Mouse (Mus musculus) limb, embryonic 10.5 days (tissue): ENCODE results near the gene Zfp804a. TPM values are rescaled to one million over a fixed set of nuclear protein-coding genes. Genes with fewer than 3 reads are reported as not detected.
A peak's percentile ranks its signal among the peaks of the same experiment; 100 is the strongest.

ENCODE experiments used
- DNase-seq: peaks from one replicate; pipeline ENCODE4 v3.0.0-alpha.2; 2017; ENCODE audit warnings: low spot score
- H3K27ac ChIP-seq: fragments of 300-500 bp; sonication (generic); 2 replicates; pipeline ENCODE4 v1.5.1; 2016; ENCODE audit warnings: mild to moderate bottlenecking
- H3K27me3 ChIP-seq: fragments of 300-500 bp; sonication (generic); 2 replicates; pipeline ENCODE4 v1.6.1; 2016; ENCODE audit warnings: low read depth, mild to moderate bottlenecking; ENCODE audit not compliant: poor library complexity, severe bottlenecking
- H3K36me3 ChIP-seq: fragments of 300-500 bp; sonication (generic); 2 replicates; pipeline ENCODE4 v1.6.1; 2016; ENCODE audit warnings: mild to moderate bottlenecking, moderate library complexity
- H3K4me1 ChIP-seq: fragments of 300-500 bp; sonication (generic); 2 replicates; pipeline ENCODE4 v1.6.1; 2016
- H3K4me3 ChIP-seq: fragments of 300-500 bp; sonication (generic); 2 replicates; pipeline ENCODE4 v1.5.1; 2016; ENCODE audit warnings: mild to moderate bottlenecking, moderate library complexity
- H3K9me3 ChIP-seq: fragments of 300-500 bp; sonication (generic); replicated peaks from 2 replicates; pipeline ENCODE4 v1.6.1; 2016; ENCODE audit warnings: mild to moderate bottlenecking
- WGBS: fragments of 180-500 bp; shearing (Covaris S2); methylation state at CpG from one replicate; pipeline ENCODE4 v1.1.7; 2016; 5-methylcytosine and 5-hydroxymethylcytosine counted together
- polyA plus RNA-seq: library from polyadenylated mRNA; unstranded; fragments of >200 nt; fragmentation: Nextera tagmentation; extraction: Ambion mirVana; gene quantifications from 2 replicates; pipeline ENCODE4 v1.2.1, GENCODE M21; 2016

The Zfp804a gene
- polyA plus RNA-seq, result 0.26 and 0.90 TPM in 2 replicates

GRCm38 (mm10) chr2:82053185-82053891 lies at the start of gene Zfp804a:
Zfp804a (plus strand) TSS chr2:82053222.
- no peaks in the 10 kb centered on the region for H3K9me3 ChIP-seq
- H3K27me3 ChIP-seq, result peaks cover 51% of the 10 kb centered on the region
- H3K4me3 ChIP-seq, result peak within 1 kb of the TSS; percentile 72
- DNase-seq, result peak; percentile 46
- no peaks in the 10 kb centered on the region for H3K36me3 ChIP-seq
- under 1% methylated on average over 62 of the region's 82 CpGs for WGBS
- H3K27ac ChIP-seq, result peak within 1 kb of the TSS; percentile 75
- peaks cover 14% of the 10 kb centered on the region for H3K4me1 ChIP-seq

GRCm38 (mm10) chr2:82051635-82052034 lies 1.4 kb upstream of the Zfp804a start:
- Histone ChIP-seq H3K4me3 (no peak overlapping the region), H3K27ac (no peak overlapping the region), H3K4me1 (peaks cover 14% of the 10 kb centered on the region), H3K27me3 (peaks cover 51% of the 10 kb centered on the region), H3K36me3 (no peaks in the 10 kb centered on the region), H3K9me3 (no peaks in the 10 kb centered on the region)
- WGBS, result 74% methylated on average over 4 of the region's 4 CpGs
- no peak for DNase-seq

- WGBS, result 4% methylated on average over 34 of the region's 34 CpGs
- Histone ChIP-seq H3K27me3 (peaks cover 51% of the 10 kb centered on the region), H3K4me3 (peak overlapping the region; percentile 72), H3K4me1 (peaks cover 14% of the 10 kb centered on the region), H3K36me3 (no peaks in the 10 kb centered on the region), H3K9me3 (no peaks in the 10 kb centered on the region), H3K27ac (no peak overlapping the region)
- DNase-seq, result peak; percentile 56
These were observed 461 bp upstream of the Zfp804a start for GRCm38 (mm10) chr2:82052338-82053184.

- DNase-seq, result no peak
- no peaks in the 10 kb centered on the region for H3K9me3 ChIP-seq
- H3K36me3 ChIP-seq, result no peaks in the 10 kb centered on the region
- H3K4me3 ChIP-seq, result peak overlapping the region; percentile 72
- H3K4me1 ChIP-seq, result peaks cover 14% of the 10 kb centered on the region
- peaks cover 51% of the 10 kb centered on the region for H3K27me3 ChIP-seq
- no peak overlapping the region for H3K27ac ChIP-seq
- 62% methylated on average over 4 of the region's 4 CpGs for WGBS
These were observed 1.4 kb downstream of the Zfp804a start for GRCm38 (mm10) chr2:82054446-82054845.

- Histone ChIP-seq H3K4me1 (no peaks in the 10 kb centered on the region), H3K27ac (no peak overlapping the region), H3K9me3 (no peaks in the 10 kb centered on the region), H3K36me3 (no peaks in the 10 kb centered on the region), H3K27me3 (no peaks in the 10 kb centered on the region), H3K4me3 (no peak overlapping the region)
- WGBS, result 37% methylated on average over 5 of the region's 5 CpGs
- no peak for DNase-seq
These were observed 11.6 kb downstream of the Zfp804a start for GRCm38 (mm10) chr2:82064671-82065070.

- Histone ChIP-seq H3K27me3 (no peaks in the 10 kb centered on the region), H3K27ac (no peak overlapping the region), H3K4me3 (no peak overlapping the region), H3K36me3 (no peaks in the 10 kb centered on the region), H3K4me1 (no peaks in the 10 kb centered on the region), H3K9me3 (no peaks in the 10 kb centered on the region)
- no peak for DNase-seq
- WGBS, result 90% methylated on average over 1 of the region's 1 CpGs
These were observed 14.9 kb downstream of the Zfp804a start for GRCm38 (mm10) chr2:82067912-82068311.

- Histone ChIP-seq H3K9me3 (no peaks in the 10 kb centered on the region), H3K27me3 (no peaks in the 10 kb centered on the region), H3K27ac (no peak overlapping the region), H3K4me1 (no peaks in the 10 kb centered on the region), H3K36me3 (no peaks in the 10 kb centered on the region), H3K4me3 (no peak overlapping the region)
- no peak for DNase-seq
- WGBS, result 87% methylated on average over 1 of the region's 1 CpGs
These were observed 16.1 kb downstream of the Zfp804a start for GRCm38 (mm10) chr2:82069172-82069571.

- H3K27ac ChIP-seq, result no peak overlapping the region
- H3K36me3 ChIP-seq, result no peaks in the 10 kb centered on the region
- 92% methylated on average over 3 of the region's 3 CpGs for WGBS
- no peak overlapping the region for H3K4me3 ChIP-seq
- no peaks in the 10 kb centered on the region for H3K27me3 ChIP-seq
- no peak for DNase-seq
- no peaks in the 10 kb centered on the region for H3K4me1 ChIP-seq
- H3K9me3 ChIP-seq, result no peaks in the 10 kb centered on the region
These were observed 23.9 kb downstream of the Zfp804a start for GRCm38 (mm10) chr2:82076883-82077282.

GRCm38 (mm10) chr2:82078287-82078994 lies 25.4 kb downstream of the Zfp804a start:
- H3K9me3 ChIP-seq, result no peaks in the 10 kb centered on the region
- no peak overlapping the region for H3K27ac ChIP-seq
- DNase-seq, result no peak
- H3K36me3 ChIP-seq, result no peaks in the 10 kb centered on the region
- H3K4me3 ChIP-seq, result no peak overlapping the region
- WGBS, result 88% methylated on average over 6 of the region's 6 CpGs
- H3K27me3 ChIP-seq, result no peaks in the 10 kb centered on the region
- H3K4me1 ChIP-seq, result no peaks in the 10 kb centered on the region

- no peak for DNase-seq
- Histone ChIP-seq H3K27me3 (no peaks in the 10 kb centered on the region), H3K4me1 (no peaks in the 10 kb centered on the region), H3K36me3 (no peaks in the 10 kb centered on the region), H3K4me3 (no peak overlapping the region), H3K27ac (no peak overlapping the region), H3K9me3 (no peaks in the 10 kb centered on the region)
- 89% methylated on average over 4 of the region's 4 CpGs for WGBS
These were observed 27.7 kb downstream of the Zfp804a start for GRCm38 (mm10) chr2:82080678-82081077.

GRCm38 (mm10) chr2:82113148-82113547 lies 60.1 kb downstream of the Zfp804a start:
- WGBS, result 88% methylated on average over 1 of the region's 1 CpGs
- no peaks in the 10 kb centered on the region for H3K36me3 ChIP-seq

GRCm38 (mm10) chr2:82113650-82114049 lies 60.6 kb downstream of the Zfp804a start:
- Histone ChIP-seq H3K36me3 (no peaks in the 10 kb centered on the region), H3K27me3 (no peaks in the 10 kb centered on the region), H3K4me3 (no peak overlapping the region), H3K4me1 (no peaks in the 10 kb centered on the region), H3K27ac (no peak overlapping the region), H3K9me3 (no peaks in the 10 kb centered on the region)
- no peak for DNase-seq
- WGBS, result 95% methylated on average over 2 of the region's 2 CpGs

More at GRCm38 (mm10) chr2:82113148-82113547, 60.1 kb downstream of the Zfp804a start:
- H3K27me3 ChIP-seq, result no peaks in the 10 kb centered on the region
- H3K4me1 ChIP-seq, result no peaks in the 10 kb centered on the region
- H3K27ac ChIP-seq, result no peak overlapping the region
- no peak for DNase-seq
- H3K4me3 ChIP-seq, result no peak overlapping the region
- no peaks in the 10 kb centered on the region for H3K9me3 ChIP-seq

GRCm38 (mm10) chr2:82119577-82119976 lies 66.6 kb downstream of the Zfp804a start:
- Histone ChIP-seq H3K4me3 (no peak overlapping the region), H3K4me1 (no peaks in the 10 kb centered on the region), H3K27me3 (no peaks in the 10 kb centered on the region), H3K9me3 (no peaks in the 10 kb centered on the region), H3K36me3 (no peaks in the 10 kb centered on the region), H3K27ac (no peak overlapping the region)
- WGBS, result 80% methylated on average over 2 of the region's 2 CpGs
- DNase-seq, result no peak
